Mouse (Mus musculus) kidney, adult 11 months (tissue): ENCODE data around the gene Nup107.
"Not testable (repeated sequence)": the region's sequence is repeated elsewhere in the genome, so short reads cannot be mapped to it uniquely, and the experiment has no call there.

Experiments
- DNase-seq: peaks from one replicate; pipeline ENCODE4 v3.0.0; 2022

Nup107 gene

DNA sequence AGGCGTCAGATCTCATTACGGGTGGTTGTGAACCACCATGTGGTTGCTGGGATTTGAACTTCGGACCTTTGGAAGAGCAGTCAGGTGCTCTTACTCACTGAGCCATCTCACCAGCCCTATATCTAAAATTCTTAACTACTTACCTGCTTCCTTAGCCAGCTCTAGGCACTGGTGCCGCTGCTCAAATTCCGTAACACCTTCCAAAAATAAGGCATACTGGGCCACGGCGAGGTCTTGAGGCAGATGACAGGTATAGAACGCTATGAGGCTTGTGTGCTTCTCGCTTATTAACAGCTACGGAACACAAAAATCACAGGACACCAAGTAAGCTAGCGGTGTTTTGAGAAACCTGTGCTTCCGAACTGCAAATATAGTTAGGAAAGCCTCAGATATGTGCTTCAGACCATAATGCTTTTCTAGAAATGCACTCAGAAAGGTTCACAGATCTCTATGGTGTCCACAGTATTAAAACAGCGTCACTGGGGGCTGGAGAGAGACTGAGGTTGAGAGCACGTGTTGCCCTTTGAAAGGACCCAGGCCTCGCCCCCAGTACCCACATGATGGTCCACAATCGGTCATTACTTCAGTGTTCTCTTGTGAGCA lies 28.8 kb downstream of the Nup107 start:
- no peak for DNase-seq

DNA sequence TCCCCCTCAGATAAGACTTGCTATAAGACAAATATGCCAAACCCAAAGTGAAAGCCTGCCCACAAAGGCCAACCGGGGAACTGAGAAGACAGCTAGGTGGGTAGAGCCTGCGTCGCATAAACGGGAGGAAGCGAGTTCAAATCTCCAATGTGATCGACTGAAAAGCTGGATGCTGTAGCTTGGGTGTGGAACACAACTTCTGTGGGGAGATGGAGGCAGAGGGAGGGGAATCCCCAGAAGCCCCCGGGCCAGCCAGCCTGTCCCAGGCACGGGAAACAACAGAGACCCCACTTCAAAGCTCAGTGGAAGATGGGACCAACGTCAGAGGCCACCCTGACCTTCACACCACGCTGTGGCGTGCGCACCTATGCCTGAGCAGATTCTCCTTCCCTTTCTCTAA lies 29.5 kb downstream of the Nup107 start:
- DNase-seq = no peak

DNA sequence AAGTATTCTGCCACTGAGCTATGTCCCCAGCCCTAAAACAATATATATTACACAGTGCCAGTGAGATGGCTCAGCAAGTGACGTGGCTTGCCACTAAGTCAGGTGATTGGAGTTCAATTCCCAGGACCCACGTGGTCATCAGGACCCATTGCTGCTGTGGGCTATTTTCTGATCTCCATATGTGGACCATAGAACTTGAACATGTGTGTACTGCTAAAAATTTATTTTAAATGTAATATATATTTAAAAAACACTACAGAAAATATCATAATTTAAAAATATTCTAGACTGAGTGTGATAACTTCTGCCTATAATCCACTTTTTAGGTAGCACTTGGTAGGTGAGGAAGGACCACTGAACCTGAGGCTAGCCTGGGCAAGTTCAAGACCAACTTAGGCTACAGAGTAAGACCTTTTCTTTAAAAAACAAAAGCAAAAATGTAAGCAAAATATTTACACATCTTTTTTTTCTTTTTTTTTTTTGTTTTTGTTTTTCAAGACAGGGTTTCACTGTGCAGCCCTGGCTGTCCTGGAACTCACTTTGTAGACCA lies 30.1 kb downstream of the Nup107 start:
- no peak for DNase-seq

- DNase-seq = no peak
Observed at GRCm38 (mm10) chr10:117761551-117761950, 31.0 kb downstream of the Nup107 start.

- no peak for DNase-seq
Observed at GRCm38 (mm10) chr10:117760831-117761335, 31.6 kb downstream of the Nup107 start.

DNA sequence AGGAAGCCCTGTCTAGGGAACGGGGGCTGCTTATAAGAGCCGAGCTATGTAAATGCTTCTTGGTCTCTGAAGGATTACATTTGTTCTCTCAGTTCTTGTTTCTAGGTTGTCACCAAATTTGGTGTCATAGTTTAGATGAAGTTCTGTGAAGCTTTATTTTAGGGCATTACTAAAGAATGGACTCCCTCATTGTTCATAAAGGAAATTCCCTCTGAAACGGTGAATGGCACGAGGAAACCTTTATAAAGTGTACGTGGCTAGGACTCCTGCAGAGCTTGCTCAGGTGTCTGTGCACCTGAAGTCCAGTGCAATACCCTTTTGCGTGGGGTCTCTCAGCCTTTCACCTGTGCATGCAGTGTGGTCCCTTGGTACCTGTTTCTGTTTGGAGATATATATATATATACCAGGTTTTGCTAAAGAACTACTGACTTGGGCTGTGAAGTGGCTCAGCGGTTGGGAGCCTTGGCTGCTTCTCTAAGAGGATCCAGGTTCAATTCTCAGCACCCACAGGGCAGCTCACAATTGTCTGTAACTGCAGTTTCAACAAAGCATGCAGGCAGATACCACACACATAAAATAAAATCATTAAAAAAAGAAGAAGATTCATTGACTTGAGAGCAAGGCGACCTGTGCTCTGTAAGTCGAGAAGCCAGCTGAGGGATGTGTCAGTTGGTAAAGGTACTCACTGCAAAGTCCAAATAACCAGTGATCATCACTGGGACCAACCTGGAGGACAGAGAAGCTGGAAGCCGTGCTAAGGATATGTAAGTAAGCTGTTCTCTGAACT lies 32.5 kb downstream of the Nup107 start:
- no peak for DNase-seq

DNA sequence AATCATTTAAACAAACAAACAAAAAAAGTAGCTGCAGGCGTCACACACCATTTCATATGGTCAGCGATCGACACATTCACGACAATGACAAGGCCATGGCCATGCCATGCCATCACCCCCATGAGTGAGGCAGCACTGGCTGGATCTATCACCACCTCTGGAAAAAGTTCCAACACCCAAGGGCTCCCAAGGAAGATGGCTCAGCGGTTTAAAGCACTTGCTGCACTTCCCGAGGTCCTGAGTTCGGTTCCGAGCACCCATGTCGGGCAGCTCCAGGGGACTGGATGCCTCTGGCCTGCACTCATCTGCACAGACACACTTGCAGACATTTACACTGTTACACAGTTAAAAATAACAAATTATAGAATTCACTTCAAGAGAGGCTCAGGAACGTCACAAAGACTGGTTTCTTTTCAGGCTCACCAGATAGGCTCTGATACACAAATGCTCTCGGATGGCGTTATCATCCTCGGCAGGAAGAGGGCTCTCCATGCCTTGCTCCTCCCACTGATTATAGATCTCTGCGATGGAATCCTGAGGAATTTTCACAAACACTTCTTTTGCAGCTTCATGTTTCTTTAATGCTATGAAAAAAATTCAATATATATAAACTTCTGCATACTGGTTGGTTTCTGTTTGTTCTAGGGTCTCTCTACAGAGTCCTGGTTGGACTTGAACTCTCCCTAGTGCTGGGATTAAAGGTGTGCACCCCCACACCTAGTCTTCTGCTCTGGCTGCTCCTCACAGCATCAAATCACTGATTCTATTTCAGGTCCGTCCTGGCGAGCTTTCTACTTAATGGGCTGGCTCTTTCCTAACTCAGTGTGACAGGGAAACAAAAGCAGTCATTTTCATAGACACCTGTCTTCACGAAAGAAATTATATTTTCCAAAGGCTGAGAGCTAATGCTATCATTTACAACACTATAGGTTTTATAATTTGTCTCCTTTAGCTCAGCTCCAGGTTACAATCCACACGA lies 33.5 kb downstream of the Nup107 start:
- no peak for DNase-seq

DNA sequence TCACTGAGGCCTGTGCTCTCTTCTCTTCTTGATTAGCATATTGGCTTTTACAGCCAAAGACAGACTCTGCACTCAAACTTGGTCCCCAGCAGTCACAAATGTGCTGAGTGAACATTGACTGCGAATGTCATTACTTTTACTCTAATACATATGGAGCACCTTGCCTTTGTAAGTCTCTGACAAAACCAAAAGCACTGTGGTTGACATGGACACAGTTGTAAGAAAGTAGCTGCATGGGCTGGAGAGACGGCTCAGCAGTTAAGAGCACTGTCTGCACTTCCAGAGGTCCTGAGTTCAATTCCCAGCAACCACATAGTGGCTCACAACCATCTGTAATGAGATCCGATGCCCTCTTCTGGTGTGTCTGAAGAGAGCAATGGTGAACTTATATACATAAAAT lies 34.2 kb downstream of the Nup107 start:
- DNase-seq = not testable (repeated sequence)

DNA sequence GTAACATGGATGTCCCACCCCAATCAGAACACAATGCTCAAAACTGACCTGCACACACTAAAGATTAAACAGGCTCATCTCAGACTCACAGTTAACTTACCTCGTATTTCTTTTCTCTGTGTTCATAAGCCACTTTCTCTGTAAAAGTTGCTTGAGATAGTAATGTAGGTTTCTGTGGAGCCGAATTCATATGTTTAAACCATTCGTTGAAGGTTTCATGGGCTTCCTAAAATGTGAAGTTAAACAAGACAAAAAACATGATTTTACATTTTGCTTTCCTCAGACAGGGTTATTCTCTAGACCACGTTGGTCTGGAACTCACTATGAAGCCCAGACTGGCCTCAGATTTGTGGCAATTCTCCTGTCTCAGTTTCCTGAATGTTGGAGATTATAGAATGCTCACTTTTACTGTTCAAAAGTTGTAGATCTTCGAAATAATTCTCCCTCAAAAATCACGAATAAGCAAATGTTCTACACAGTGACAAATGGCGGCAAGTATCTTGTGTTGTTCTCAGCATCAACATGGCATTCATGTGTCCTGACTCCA lies 34.6 kb downstream of the Nup107 start:
- DNase-seq = no peak

GRCm38 (mm10) chr10:117757259-117757658 lies 35.2 kb downstream of the Nup107 start:
- DNase-seq = no peak

DNA sequence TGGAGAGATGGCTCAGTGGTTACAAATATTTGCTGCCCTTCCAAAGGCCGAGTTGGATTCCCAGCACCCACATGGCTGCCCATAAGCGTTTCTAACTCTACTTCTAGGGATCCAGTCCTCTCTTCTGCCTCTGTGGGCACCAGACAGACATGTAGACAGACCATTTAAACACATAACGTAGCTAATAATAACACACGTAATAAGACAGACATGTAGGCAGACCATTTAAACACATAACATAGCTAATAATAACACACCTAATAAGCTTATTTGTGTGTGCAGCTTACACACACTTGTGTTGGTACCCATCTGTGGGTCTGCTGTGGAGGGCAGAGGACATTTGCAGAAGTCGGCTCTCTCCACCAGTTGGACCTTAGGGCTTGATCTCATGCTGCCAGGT lies 35.7 kb downstream of the Nup107 start:
- no peak for DNase-seq

DNA sequence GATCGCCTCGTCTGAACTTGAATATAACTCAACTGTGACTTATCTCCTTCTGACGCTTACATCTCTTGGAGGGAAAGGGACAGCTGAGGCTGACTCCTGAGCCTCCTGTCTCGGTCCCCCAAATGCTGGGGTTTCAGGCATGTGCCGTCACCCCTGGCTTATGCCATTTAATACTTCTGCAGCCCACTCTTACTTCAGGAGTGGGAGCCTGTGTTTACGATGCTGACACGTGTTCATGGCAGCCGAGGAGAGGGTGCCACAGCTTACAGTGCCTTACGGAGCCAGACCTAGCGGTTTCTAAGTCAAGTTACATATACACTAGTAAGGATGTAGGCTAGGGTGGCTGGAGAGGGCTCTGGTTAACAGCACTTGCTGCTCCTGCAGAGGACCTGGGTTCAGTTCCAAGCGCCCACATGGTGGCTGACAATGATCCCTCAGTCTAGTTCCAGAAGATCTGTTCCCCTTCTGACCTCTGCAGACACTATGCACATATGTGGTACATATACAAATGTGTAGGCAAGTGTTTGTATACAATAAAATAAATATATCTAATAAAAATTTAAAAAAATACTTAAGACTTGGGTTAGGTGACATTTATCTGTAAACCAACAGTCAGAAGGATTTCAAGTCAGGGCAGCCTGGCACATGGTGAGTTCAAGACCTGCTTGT lies 36.6 kb downstream of the Nup107 start:
- no peak for DNase-seq

GRCm38 (mm10) chr10:117755086-117755798 lies 37.3 kb downstream of the Nup107 start:
- no peak for DNase-seq

GRCm38 (mm10) chr10:117754609-117754940 lies 37.9 kb downstream of the Nup107 start:
- no peak for DNase-seq

GRCm38 (mm10) chr10:117753711-117754608 lies 38.5 kb downstream of the Nup107 start:
- DNase-seq = no peak

GRCm38 (mm10) chr10:117752851-117753647 lies 39.5 kb downstream of the Nup107 start:
- no peak for DNase-seq

- DNase-seq = no peak
Observed at GRCm38 (mm10) chr10:117752304-117752821, 40.1 kb downstream of the Nup107 start.

- no peak for DNase-seq
Observed at GRCm38 (mm10) chr10:117751744-117752143, 40.8 kb downstream of the Nup107 start.

GRCm38 (mm10) chr10:117751282-117751610 lies 41.3 kb downstream of the Nup107 start:
- no peak for DNase-seq
